8 mouse cellular contexts compared by ENCODE assay signal in the genomic region with DNA sequence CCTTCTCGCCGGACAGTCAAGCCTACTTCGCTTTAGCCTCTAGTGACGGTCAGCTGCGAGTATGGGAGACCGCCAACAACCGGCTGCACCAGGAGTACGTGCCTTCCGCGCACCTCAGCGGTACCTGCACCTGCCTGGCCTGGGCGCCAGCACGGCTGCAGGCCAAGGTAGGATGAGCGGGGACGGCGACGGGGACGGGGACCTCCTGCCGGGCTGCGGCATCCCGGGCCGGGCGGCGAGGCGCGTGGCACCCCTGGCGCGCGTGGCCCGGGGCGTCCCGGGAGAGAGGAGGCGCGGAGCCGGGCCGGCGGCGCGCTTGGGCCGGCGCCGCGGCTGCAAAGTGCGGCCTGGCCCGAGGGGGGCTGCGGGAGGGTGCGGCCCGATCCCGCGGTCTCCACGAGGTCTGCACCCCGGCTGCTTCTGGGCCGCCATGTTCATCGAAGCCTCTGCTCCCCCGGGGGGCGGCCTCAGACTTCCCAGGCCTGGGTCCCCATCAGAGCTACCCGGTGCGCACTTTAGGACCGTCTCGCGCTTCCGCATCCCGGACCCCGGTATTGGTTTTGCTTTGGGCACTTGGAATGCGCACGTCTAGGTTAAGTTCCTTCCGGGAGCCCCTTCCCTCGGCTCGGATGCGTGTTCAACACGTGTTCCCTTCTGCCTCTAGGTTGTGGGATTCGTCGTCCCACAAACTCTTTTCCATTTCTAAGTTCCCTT. TPM values are rescaled to one million over a fixed set of nuclear protein-coding genes. Genes with fewer than 3 reads are reported as not detected.
DNase-seq lines count a peak whose midpoint lies in the region; ATAC-seq and TF ChIP-seq lines count a peak whose summit lies in the region.

No protein-coding gene starts in this region.

- peak; percentile 84 for ATAC-seq in kidney, embryonic 14.5 days (ENCODE audit: low FRiP score, low TSS enrichment)
- ATAC-seq in megakaryocyte-erythroid progenitor cell, adult 5-6 weeks (replicated peaks; ENCODE audit: low FRiP score, low TSS enrichment, poor library complexity, severe bottlenecking), result peak; percentile 18

- H3K4me3 ChIP-seq in cortical plate, adult 2 months (ENCODE audit: insufficient read depth, low read length), result peak overlapping the region; percentile 95
- H3K4me3 ChIP-seq in kidney, embryonic 14.5 days (ENCODE audit: low read length), result peak overlapping the region; percentile 99
- H3K4me3 ChIP-seq in testis, adult 2 months (ENCODE audit: control insufficient read depth, low read depth, low read length), result peak overlapping the region; percentile 97

- peaks cover 5% of the 10 kb centered on the region; the same call in 1 of the 2 replicates for H3K36me3 ChIP-seq in kidney, embryonic 14.5 days (ENCODE audit: control insufficient read depth, insufficient read depth, low read length)
- no peaks in the 10 kb centered on the region for H3K36me3 ChIP-seq in testis, adult 2 months (ENCODE audit: control insufficient read depth, insufficient read depth, low read length)

- no peak for TF ChIP-seq POLR2A in cortical plate, adult 2 months (IDR thresholded peaks at IDR 0.05; ENCODE audit: extremely low read depth, insufficient read depth, low read length)
- no peak for TF ChIP-seq POLR2A in testis, adult 2 months (IDR thresholded peaks at IDR 0.05; ENCODE audit: control insufficient read depth, low read depth, low read length)

- peak overlapping the region; percentile 77 for H3K4me2 ChIP-seq in kidney, embryonic 14.5 days (replicated peaks; ENCODE audit: low read depth, low read length)

- no peaks in the 10 kb centered on the region for H3K9me3 ChIP-seq in kidney, embryonic 14.5 days (ENCODE audit: control insufficient read depth, low read length)

- peaks cover 4% of the 10 kb centered on the region; the same call in 1 of the 2 replicates for H3K4me1 ChIP-seq in cortical plate, adult 2 months (ENCODE audit: control insufficient read depth, insufficient read depth, low read length)
- H3K4me1 ChIP-seq in kidney, embryonic 14.5 days (ENCODE audit: control insufficient read depth, insufficient read depth, low read length), result peaks cover 15% of the 10 kb centered on the region; the same call in 1 of the 2 replicates
- peaks cover 4% of the 10 kb centered on the region for H3K4me1 ChIP-seq in testis, adult 2 months (ENCODE audit: control insufficient read depth, insufficient read depth, low read length)

- intact Hi-C loops in heart, postnatal 25 days (cut with DNase I), result loop anchor here (1.0 to 10.0 kb wide), 2 partner anchors 18 to 92 kb away; a partner anchor contains a TSS

- DNase-seq in heart, adult 18-20 months, result peak; percentile 11 to 32
- DNase-seq in heart, postnatal 25 days (ENCODE audit: low spot score), result no peak
- peak; percentile 11 to 13 for DNase-seq in CD8-positive naive resting alpha-beta T cell, adult 2 months (ENCODE audit: low read depth in 2 of 2, low spot score in 2 of 2)
- peak; percentile 2 to 8 for DNase-seq in heart, adult 9 months (ENCODE audit: low spot score in 2 of 2)

- no peak for TF ChIP-seq CTCF in cortical plate, adult 2 months (IDR thresholded peaks at IDR 0.05; ENCODE audit: extremely low read depth, insufficient read depth, low read length)
- no peak for TF ChIP-seq CTCF in testis, adult 2 months (IDR thresholded peaks at IDR 0.05; ENCODE audit: control insufficient read depth, insufficient read depth, insufficient replicate concordance, low read depth, low read length)

- no peak overlapping the region for H3K27ac ChIP-seq in cortical plate, adult 2 months (ENCODE audit: insufficient read depth, low read length)
- H3K27ac ChIP-seq in kidney, embryonic 14.5 days (ENCODE audit: low read depth, low read length), result peak overlapping the region; percentile 74; the same call in 1 of the 2 replicates
- peak overlapping the region; percentile 82 for H3K27ac ChIP-seq in testis, adult 2 months (ENCODE audit: control insufficient read depth, insufficient read depth, low read depth, low read length)

- under 1% methylated on average over 51 of the region's 73 CpGs for WGBS in kidney, embryonic 14.5 days

- peak overlapping the region; percentile 96 for H3K9ac ChIP-seq in kidney, embryonic 14.5 days (ENCODE audit: low read depth, low read length)

- H3K27me3 ChIP-seq in kidney, embryonic 14.5 days (ENCODE audit: control insufficient read depth, insufficient read depth, low read length), result no peaks in the 10 kb centered on the region
- H3K27me3 ChIP-seq in testis, adult 2 months (ENCODE audit: control insufficient read depth, insufficient read depth, low read length), result no peaks in the 10 kb centered on the region

RNA-seq across cellular contexts. Expression of a gene that starts 0.8 kb away (rescaled TPM):
- 10 to 100 TPM; 19.4 to 20.6 TPM for total RNA-seq in heart, adult 18-20 months (2021)
- total RNA-seq in heart, postnatal 25 days (2021), result 10 to 100 TPM; 18.4 to 19.0 TPM
- 18.6 and 23.3 TPM in 2 replicates for polyA plus RNA-seq in cortical plate, adult 2 months (2012; rRNA removed)
- polyA plus RNA-seq in kidney, embryonic 14.5 days (2014; fragmentation: Nextera tagmentation; extraction: Ambion mirVana), result 75.7 and 121 TPM in 2 replicates
- 147 and 179 TPM in 2 replicates for total RNA-seq in megakaryocyte-erythroid progenitor cell, adult 5-6 weeks (2014; fragmentation: Nextera tagmentation)
- 483 and 518 TPM in 2 replicates for total RNA-seq in megakaryocyte-erythroid progenitor cell, adult 5-6 weeks (2017)
- 4.0 and 5.7 TPM in 2 replicates for polyA plus RNA-seq in testis, adult 2 months (2012; rRNA removed)

RNA-seq across cellular contexts. Expression of a gene that starts 56.6 kb away (rescaled TPM):
- total RNA-seq in heart, adult 18-20 months (2021), result 1 to 10 TPM; 4.7 to 5.4 TPM
- 1 to 10 TPM; 4.1 to 5.2 TPM for total RNA-seq in heart, postnatal 25 days (2021)
- 1.7 and 1.8 TPM in 2 replicates for polyA plus RNA-seq in cortical plate, adult 2 months (2012; rRNA removed)
- 0.27 and 0.32 TPM in 2 replicates for polyA plus RNA-seq in kidney, embryonic 14.5 days (2014; fragmentation: Nextera tagmentation; extraction: Ambion mirVana)
- total RNA-seq in megakaryocyte-erythroid progenitor cell, adult 5-6 weeks (2014; fragmentation: Nextera tagmentation), result not detected in 2 replicates
- 0.14 TPM in 1 of 2 replicates, not detected in the other for total RNA-seq in megakaryocyte-erythroid progenitor cell, adult 5-6 weeks (2017)
- polyA plus RNA-seq in testis, adult 2 months (2012; rRNA removed), result 1.7 TPM in 2 replicates

Comparison
In these comparisons a context has a peak if more than half of its experiments do, and no peak if none do; other contexts are left out.
1. RNA of a gene that starts 0.8 kb away (total RNA-seq): 147 to 518 TPM in megakaryocyte-erythroid progenitor cell, adult 5-6 weeks; 19.4 to 20.6 TPM in heart, adult 18-20 months and 18.4 to 19.0 TPM in heart, postnatal 25 days; every median in the first group is over 4 times any median in the second.
2. RNA of a gene that starts 56.6 kb away (total RNA-seq): 4.7 to 5.4 TPM in heart, adult 18-20 months and 4.1 to 5.2 TPM in heart, postnatal 25 days; 0.14 TPM in megakaryocyte-erythroid progenitor cell, adult 5-6 weeks; every median in the first group is over 4 times any median in the second.
3. Peak in every context shown above with its lines, with median percentiles within 50 percentile points of each other: H3K4me3 ChIP-seq.